Comparison of ENCODE assay signal across 16 mouse cellular contexts in genomic region chr11:102061941-102062473, GRCm38 (mm10). TPM values are rescaled to one million over a fixed set of nuclear protein-coding genes. Genes with fewer than 3 reads are reported as not detected.
DNase-seq lines count a peak whose midpoint lies in the region; ATAC-seq and TF ChIP-seq lines count a peak whose summit lies in the region.
"Had no signal": no experiment of that assay in that cellular context is flagged by ENCODE, and none has a peak within 500 bp of the region (broad histone marks: within the 10 kb centered on the region; RNA-seq: fewer than 3 reads in every experiment).

No protein-coding gene starts in this region.

- no peak for ATAC-seq in lung, embryonic 16.5 days (ENCODE audit: low read depth)
- no peak for ATAC-seq in hindbrain, embryonic 11.5 days (ENCODE audit: low FRiP score)
- ATAC-seq in midbrain, postnatal 0 days (ENCODE audit: low FRiP score) = no peak

- H3K4me1 ChIP-seq in lung, embryonic 16.5 days (replicated peaks; ENCODE audit: control insufficient read depth, insufficient read depth, low read length) = peaks cover 8% of the 10 kb centered on the region
- no peaks in the 10 kb centered on the region for H3K4me1 ChIP-seq in hindbrain, embryonic 11.5 days (replicated peaks; ENCODE audit: control insufficient read depth, insufficient read depth, low read length)
- H3K4me1 ChIP-seq in midbrain, postnatal 0 days (ENCODE audit: insufficient read depth, low read length) = no peaks in the 10 kb centered on the region

- no peak overlapping the region for H3K27ac ChIP-seq in lung, embryonic 16.5 days (ENCODE audit: low read length)
- H3K27ac ChIP-seq in hindbrain, embryonic 11.5 days (ENCODE audit: low read depth, low read length) = no peak overlapping the region
- H3K27ac ChIP-seq in midbrain, postnatal 0 days (ENCODE audit: low read depth, low read length) = no peak overlapping the region
- H3K27ac ChIP-seq: liver, embryonic 14.5 days had no signal

- WGBS in lung, embryonic 16.5 days = 35% methylated on average over 16 of the region's 16 CpGs
- WGBS in hindbrain, embryonic 11.5 days = 24% methylated on average over 16 of the region's 16 CpGs
- WGBS in midbrain, postnatal 0 days = 47% methylated on average over 16 of the region's 16 CpGs

- TF ChIP-seq CTCF in midbrain, postnatal 0 days (IDR thresholded peaks at IDR 0.05) = no peak

- H3K4me3 ChIP-seq in lung, embryonic 16.5 days (ENCODE audit: low read length) = no peak overlapping the region
- H3K4me3 ChIP-seq in hindbrain, embryonic 11.5 days (ENCODE audit: low read depth, low read length) = no peak overlapping the region
- no peak overlapping the region for H3K4me3 ChIP-seq in midbrain, postnatal 0 days (ENCODE audit: low read depth, low read length)

- no peaks in the 10 kb centered on the region for H3K27me3 ChIP-seq in lung, embryonic 16.5 days (ENCODE audit: control insufficient read depth, insufficient read depth, low read depth, low read length)
- peaks cover 8% of the 10 kb centered on the region for H3K27me3 ChIP-seq in hindbrain, embryonic 11.5 days (ENCODE audit: control insufficient read depth, insufficient read depth, low read length)
- H3K27me3 ChIP-seq in midbrain, postnatal 0 days (ENCODE audit: insufficient read depth, low read length) = no peaks in the 10 kb centered on the region

- no peak overlapping the region for H3K9ac ChIP-seq in lung, embryonic 16.5 days (ENCODE audit: low read length)
- no peak overlapping the region for H3K9ac ChIP-seq in hindbrain, embryonic 11.5 days (ENCODE audit: low read depth, low read length)
- H3K9ac ChIP-seq in midbrain, postnatal 0 days (replicated peaks; ENCODE audit: low read length, poor library complexity, severe bottlenecking) = 0 out of 2 replicates have a peak overlapping the region, but pooled peaks have one; percentile 45
- H3K9ac ChIP-seq: liver, embryonic 14.5 days had no signal

- intact Hi-C loops in left cerebral cortex, postnatal 4 days (cut with DNase I) = loop anchor here (5.0 kb wide), 1 partner anchor 75 kb away; no protein-coding TSS in a partner anchor

- no peaks in the 10 kb centered on the region for H3K9me3 ChIP-seq in lung, embryonic 16.5 days (ENCODE audit: control insufficient read depth, low read length)
- no peaks in the 10 kb centered on the region for H3K9me3 ChIP-seq in hindbrain, embryonic 11.5 days (ENCODE audit: control insufficient read depth, low read length)
- no peaks in the 10 kb centered on the region for H3K9me3 ChIP-seq in midbrain, postnatal 0 days (ENCODE audit: low read length)

- peak overlapping the region; percentile 75 for H3K4me2 ChIP-seq in lung, embryonic 16.5 days (ENCODE audit: low read depth, low read length)
- peak overlapping the region; percentile 81; the same call in 1 of the 2 replicates for H3K4me2 ChIP-seq in hindbrain, embryonic 11.5 days (replicated peaks; ENCODE audit: low read depth, low read length)
- H3K4me2 ChIP-seq in midbrain, postnatal 0 days (ENCODE audit: low read depth, low read length, poor library complexity, severe bottlenecking) = no peak overlapping the region; the same call in 1 of the 2 replicates

- peak; percentile 91 for DNase-seq in heart, adult 11 months
- DNase-seq in heart, adult 18-20 months = no peak
- DNase-seq in lung, postnatal 25 days (ENCODE audit: low spot score) = no peak
- DNase-seq in hindbrain, embryonic 11.5 days (ENCODE audit: low spot score) = no peak
- DNase-seq in midbrain, postnatal 0 days (ENCODE audit: low spot score) = no peak
- no peak for DNase-seq in left cerebral cortex, postnatal 4 days
- DNase-seq in adrenal gland, postnatal 4 days (ENCODE audit: low spot score in 2 of 2) = no peak
- DNase-seq: adrenal gland, postnatal 25 days; kidney, adult 8-10 months had no signal

- no peaks in the 10 kb centered on the region; the same call in 1 of the 2 replicates for H3K36me3 ChIP-seq in lung, embryonic 16.5 days (ENCODE audit: control insufficient read depth, insufficient read depth, low read length)
- H3K36me3 ChIP-seq in hindbrain, embryonic 11.5 days (ENCODE audit: control insufficient read depth, insufficient read depth, low read length) = 0 out of 2 replicates have a peak, but pooled peaks cover 2% of the 10 kb centered on the region
- H3K36me3 ChIP-seq in midbrain, postnatal 0 days (ENCODE audit: insufficient read depth, low read length) = peaks cover 47% of the 10 kb centered on the region

RNA-seq across cellular contexts. Expression of gene Cd300lg, which starts 20.7 kb away (rescaled TPM):
- total RNA-seq in heart, adult 18-20 months (2021) = 10 to 100 TPM; 49.0 to 52.9 TPM
- 0.74 and 1.1 TPM in 2 replicates for polyA plus RNA-seq in lung, embryonic 16.5 days (2015; fragmentation: Nextera tagmentation; extraction: Ambion mirVana)
- polyA plus RNA-seq in hindbrain, embryonic 11.5 days (2014; fragmentation: Nextera tagmentation; extraction: Ambion mirVana) = 0.09 and 0.13 TPM in 2 replicates
- 0.14 TPM in 1 of 2 replicates, not detected in the other for total RNA-seq in midbrain, postnatal 0 days (2014; rRNA removed)
- polyA plus RNA-seq in midbrain, postnatal 0 days (2015; fragmentation: Nextera tagmentation; extraction: Ambion mirVana) = 0.25 TPM in 2 replicates
- total RNA-seq in left cerebral cortex, postnatal 4 days (2021) = not detected
- total RNA-seq in adrenal gland, postnatal 4 days (2021) = 10 to 100 TPM; 10.7 to 15.6 TPM
- total RNA-seq: layer of hippocampus, postnatal 25 days had no signal
- polyA plus RNA-seq: C2C12 had no signal

RNA-seq across cellular contexts. Expression of gene Mpp2, which starts 26.3 kb away (rescaled TPM):
- total RNA-seq in heart, adult 18-20 months (2021) = 1 to 10 TPM; 1.5 to 3.1 TPM
- 6.1 and 6.4 TPM in 2 replicates for polyA plus RNA-seq in lung, embryonic 16.5 days (2015; fragmentation: Nextera tagmentation; extraction: Ambion mirVana)
- polyA plus RNA-seq in hindbrain, embryonic 11.5 days (2014; fragmentation: Nextera tagmentation; extraction: Ambion mirVana) = 9.8 and 11.7 TPM in 2 replicates
- 59.1 and 68.4 TPM in 2 replicates for total RNA-seq in midbrain, postnatal 0 days (2014; rRNA removed)
- polyA plus RNA-seq in midbrain, postnatal 0 days (2015; fragmentation: Nextera tagmentation; extraction: Ambion mirVana) = 33.9 and 40.7 TPM in 2 replicates
- 10 to 100 TPM; 39.1 to 45.0 TPM for total RNA-seq in left cerebral cortex, postnatal 4 days (2021)
- 10 to 100 TPM in 1 of 2 experiments, 1 to 10 TPM in 1; 8.8 to 11.5 TPM for total RNA-seq in adrenal gland, postnatal 4 days (2021)

RNA-seq across cellular contexts. Expression of gene Mpp3, which starts 33.7 kb away (rescaled TPM):
- 1 to 10 TPM; 1.4 to 1.5 TPM for total RNA-seq in heart, adult 18-20 months (2021)
- polyA plus RNA-seq in lung, embryonic 16.5 days (2015; fragmentation: Nextera tagmentation; extraction: Ambion mirVana) = 3.7 and 4.1 TPM in 2 replicates
- 23.3 and 26.5 TPM in 2 replicates for polyA plus RNA-seq in hindbrain, embryonic 11.5 days (2014; fragmentation: Nextera tagmentation; extraction: Ambion mirVana)
- total RNA-seq in midbrain, postnatal 0 days (2014; rRNA removed) = 68.2 and 71.9 TPM in 2 replicates
- polyA plus RNA-seq in midbrain, postnatal 0 days (2015; fragmentation: Nextera tagmentation; extraction: Ambion mirVana) = 53.9 and 54.7 TPM in 2 replicates
- 10 to 100 TPM; 53.1 to 56.3 TPM for total RNA-seq in left cerebral cortex, postnatal 4 days (2021)
- total RNA-seq in adrenal gland, postnatal 4 days (2021) = 10 to 100 TPM; 19.2 to 24.4 TPM

RNA-seq across cellular contexts. Expression of gene Ppy, which starts 39.1 kb away (rescaled TPM):
- not detected for total RNA-seq in heart, adult 18-20 months (2021)
- not detected in 2 replicates for polyA plus RNA-seq in lung, embryonic 16.5 days (2015; fragmentation: Nextera tagmentation; extraction: Ambion mirVana)
- not detected in 2 replicates for polyA plus RNA-seq in hindbrain, embryonic 11.5 days (2014; fragmentation: Nextera tagmentation; extraction: Ambion mirVana)
- total RNA-seq in midbrain, postnatal 0 days (2014; rRNA removed) = not detected in 2 replicates
- polyA plus RNA-seq in midbrain, postnatal 0 days (2015; fragmentation: Nextera tagmentation; extraction: Ambion mirVana) = not detected in 2 replicates
- total RNA-seq in left cerebral cortex, postnatal 4 days (2021) = not detected
- 1 to 10 TPM in 1 of 2 experiments, not detected in 1; 7.4 TPM for total RNA-seq in adrenal gland, postnatal 4 days (2021)
- total RNA-seq: adrenal gland, postnatal 25 days; layer of hippocampus, postnatal 25 days had no signal
- polyA plus RNA-seq: C2C12; embryonic facial prominence, embryonic 11.5 days; heart, embryonic 16.5 days; liver, embryonic 14.5 days had no signal

RNA-seq across cellular contexts. Expression of gene Pyy, which starts 45.6 kb away (rescaled TPM):
- not detected for total RNA-seq in heart, adult 18-20 months (2021)
- polyA plus RNA-seq in lung, embryonic 16.5 days (2015; fragmentation: Nextera tagmentation; extraction: Ambion mirVana) = not detected in 2 replicates
- polyA plus RNA-seq in hindbrain, embryonic 11.5 days (2014; fragmentation: Nextera tagmentation; extraction: Ambion mirVana) = 1.7 and 2.7 TPM in 2 replicates
- total RNA-seq in midbrain, postnatal 0 days (2014; rRNA removed) = not detected in 2 replicates
- not detected in 2 replicates for polyA plus RNA-seq in midbrain, postnatal 0 days (2015; fragmentation: Nextera tagmentation; extraction: Ambion mirVana)
- total RNA-seq in left cerebral cortex, postnatal 4 days (2021) = not detected
- 10 to 100 TPM in 1 of 2 experiments, not detected in 1; 25.9 TPM for total RNA-seq in adrenal gland, postnatal 4 days (2021)
- total RNA-seq: adrenal gland, postnatal 25 days; layer of hippocampus, postnatal 25 days had no signal
- polyA plus RNA-seq: C2C12; embryonic facial prominence, embryonic 11.5 days; heart, embryonic 16.5 days; spleen, adult 2 months had no signal

Comparison
In these comparisons a context has a peak if more than half of its experiments do, and no peak if none do; other contexts are left out.
1. RNA of gene Cd300lg, which starts 20.7 kb away (total RNA-seq): 49.0 to 52.9 TPM in heart, adult 18-20 months and 10.7 to 15.6 TPM in adrenal gland, postnatal 4 days; not detected in left cerebral cortex, postnatal 4 days and 0.14 TPM in midbrain, postnatal 0 days; every median in the first group is over 10 times any median in the second.
2. RNA of gene Mpp3, which starts 33.7 kb away (total RNA-seq): 68.2 to 71.9 TPM in midbrain, postnatal 0 days, 53.1 to 56.3 TPM in left cerebral cortex, postnatal 4 days and 19.2 to 24.4 TPM in adrenal gland, postnatal 4 days; 1.4 to 1.5 TPM in heart, adult 18-20 months; every median in the first group is over 4 times any median in the second.